Mouse (Mus musculus): ENCODE measurements around the gene F11r. TPM values are rescaled to one million over a fixed set of nuclear protein-coding genes. Genes with fewer than 3 reads are reported as not detected.

The F11r gene
- total RNA-seq, 1 experiment from 2014 or later = 2.9 TPM

GRCm38 (mm10) chr1:171435288-171435814 lies 2.0 kb upstream of the F11r start:
- no peak for ATAC-seq (ENCODE audit: extremely low read depth, insufficient number of reproducible peaks, low FRiP score, poor library complexity, severe bottlenecking)

- ATAC-seq (ENCODE audit: extremely low read depth, insufficient number of reproducible peaks, low FRiP score, poor library complexity, severe bottlenecking) = no peak
Measured at GRCm38 (mm10) chr1:171435974-171436373, 1.4 kb upstream of the F11r start.

- no peak for ATAC-seq (ENCODE audit: extremely low read depth, insufficient number of reproducible peaks, low FRiP score, poor library complexity, severe bottlenecking)
Measured at GRCm38 (mm10) chr1:171438014-171438670, 807 bp downstream of the F11r start.

GRCm38 (mm10) chr1:171439072-171439471 lies 1.7 kb downstream of the F11r start:
- ATAC-seq (ENCODE audit: extremely low read depth, insufficient number of reproducible peaks, low FRiP score, poor library complexity, severe bottlenecking) = no peak

- no peak for ATAC-seq (ENCODE audit: extremely low read depth, insufficient number of reproducible peaks, low FRiP score, poor library complexity, severe bottlenecking)
Measured at GRCm38 (mm10) chr1:171440025-171440725, 2.8 kb downstream of the F11r start.

- no peak for ATAC-seq (ENCODE audit: extremely low read depth, insufficient number of reproducible peaks, low FRiP score, poor library complexity, severe bottlenecking)
Measured at GRCm38 (mm10) chr1:171441466-171442412, 4.4 kb downstream of the F11r start.

- no peak for ATAC-seq (ENCODE audit: extremely low read depth, insufficient number of reproducible peaks, low FRiP score, poor library complexity, severe bottlenecking)
Measured at GRCm38 (mm10) chr1:171442413-171442760, 5.1 kb downstream of the F11r start.

GRCm38 (mm10) chr1:171445050-171445449 lies 7.7 kb downstream of the F11r start:
- ATAC-seq (ENCODE audit: extremely low read depth, insufficient number of reproducible peaks, low FRiP score, poor library complexity, severe bottlenecking) = no peak

- ATAC-seq (ENCODE audit: extremely low read depth, insufficient number of reproducible peaks, low FRiP score, poor library complexity, severe bottlenecking) = no peak
Measured at GRCm38 (mm10) chr1:171446854-171447253, 9.5 kb downstream of the F11r start.

- no peak for ATAC-seq (ENCODE audit: extremely low read depth, insufficient number of reproducible peaks, low FRiP score, poor library complexity, severe bottlenecking)
Measured at GRCm38 (mm10) chr1:171447692-171448091, 10.4 kb downstream of the F11r start.

- ATAC-seq (ENCODE audit: extremely low read depth, insufficient number of reproducible peaks, low FRiP score, poor library complexity, severe bottlenecking) = no peak
Measured at GRCm38 (mm10) chr1:171450062-171450461, 12.7 kb downstream of the F11r start.

- ATAC-seq (ENCODE audit: extremely low read depth, insufficient number of reproducible peaks, low FRiP score, poor library complexity, severe bottlenecking) = no peak
Measured at GRCm38 (mm10) chr1:171451001-171451400, 13.7 kb downstream of the F11r start.

- ATAC-seq (ENCODE audit: extremely low read depth, insufficient number of reproducible peaks, low FRiP score, poor library complexity, severe bottlenecking) = no peak
Measured at GRCm38 (mm10) chr1:171452522-171452921, 15.2 kb downstream of the F11r start.

GRCm38 (mm10) chr1:171452923-171453322 lies 15.6 kb downstream of the F11r start:
- ATAC-seq (ENCODE audit: extremely low read depth, insufficient number of reproducible peaks, low FRiP score, poor library complexity, severe bottlenecking) = no peak

GRCm38 (mm10) chr1:171454926-171455325 lies 17.6 kb downstream of the F11r start:
- ATAC-seq (ENCODE audit: extremely low read depth, insufficient number of reproducible peaks, low FRiP score, poor library complexity, severe bottlenecking) = no peak

GRCm38 (mm10) chr1:171457568-171457967 lies 20.2 kb downstream of the F11r start:
- no peak for ATAC-seq (ENCODE audit: extremely low read depth, insufficient number of reproducible peaks, low FRiP score, poor library complexity, severe bottlenecking)

- no peak for ATAC-seq (ENCODE audit: extremely low read depth, insufficient number of reproducible peaks, low FRiP score, poor library complexity, severe bottlenecking)
Measured at GRCm38 (mm10) chr1:171459791-171460190, 22.5 kb downstream of the F11r start.

GRCm38 (mm10) chr1:171460551-171461503 lies 23.5 kb downstream of the F11r start:
- 0 out of 2 replicates have a peak, but pooled peaks have one; percentile 6 for ATAC-seq (ENCODE audit: extremely low read depth, insufficient number of reproducible peaks, low FRiP score, poor library complexity, severe bottlenecking)
